Mouse (Mus musculus) central nervous system, embryonic 18 days (tissue): Measurements from ENCODE around the gene Gm3646. TPM values are rescaled to one million over a fixed set of nuclear protein-coding genes. Genes with fewer than 3 reads are reported as not detected.

Source experiments
- polyA plus RNA-seq: library from polyadenylated mRNA; depleted of rRNA; stranded (reverse); fragments of >200 nt; gene quantifications from 2 replicates; pipeline ENCODE4 v1.2.3, GENCODE M21; 2012; rRNA removed

Gene Gm3646
- not detected in 2 replicates for polyA plus RNA-seq

DNA sequence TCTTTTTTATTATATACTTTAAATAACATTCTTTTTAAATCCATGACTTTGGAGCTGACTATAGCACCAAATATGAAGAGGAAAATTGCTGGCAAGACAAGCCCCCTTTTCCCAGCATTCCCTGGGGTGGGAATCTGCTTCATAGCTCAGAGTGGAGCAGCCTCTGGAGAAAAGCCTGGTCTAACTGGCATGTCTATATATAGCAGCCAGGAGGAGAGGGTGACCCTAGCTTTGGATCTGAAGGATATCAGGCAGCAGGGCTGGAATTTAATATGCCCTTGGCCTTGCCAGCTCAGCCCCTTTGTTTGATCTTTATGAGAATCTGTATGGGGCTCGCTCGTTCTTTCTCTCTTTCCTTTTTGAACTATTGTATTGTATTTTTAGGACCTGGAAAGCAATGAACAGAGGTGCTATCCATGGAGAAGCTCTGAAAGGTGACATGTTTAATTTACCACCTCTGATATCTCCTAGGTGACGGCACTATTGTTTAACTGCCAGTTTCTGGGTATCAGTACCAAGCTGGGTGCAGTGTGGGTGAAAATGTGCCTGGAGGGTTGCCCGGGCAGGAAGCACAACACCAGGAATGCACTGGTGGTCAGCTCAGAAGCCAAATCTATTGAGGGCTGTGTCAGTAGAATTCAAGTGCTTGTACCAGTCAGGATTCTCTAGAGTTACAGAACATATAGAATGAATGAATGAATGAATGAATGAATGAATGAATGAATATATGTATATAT, at the start of gene Gm3646:
Gm3646 (minus strand) TSS at position 90 of the 737 bp plus-strand sequence.

Other genes with a start within 250 kb of the Gm3646 start
- 20.0 and 22.2 TPM in 2 replicates for gene Rnf149, start 227.9 kb downstream of the Gm3646 start, polyA plus RNA-seq
- 5.3 and 5.4 TPM in 2 replicates for gene Creg2, start 153.9 kb downstream of the Gm3646 start, polyA plus RNA-seq
- gene Rfx8, start 84.3 kb downstream of the Gm3646 start, polyA plus RNA-seq = 0.16 and 0.23 TPM in 2 replicates
- gene Map4k4, start 95.6 kb upstream of the Gm3646 start, polyA plus RNA-seq = 295 and 310 TPM in 2 replicates